Comparison of ENCODE assay signal across 16 mouse cellular contexts in the genomic region with DNA sequence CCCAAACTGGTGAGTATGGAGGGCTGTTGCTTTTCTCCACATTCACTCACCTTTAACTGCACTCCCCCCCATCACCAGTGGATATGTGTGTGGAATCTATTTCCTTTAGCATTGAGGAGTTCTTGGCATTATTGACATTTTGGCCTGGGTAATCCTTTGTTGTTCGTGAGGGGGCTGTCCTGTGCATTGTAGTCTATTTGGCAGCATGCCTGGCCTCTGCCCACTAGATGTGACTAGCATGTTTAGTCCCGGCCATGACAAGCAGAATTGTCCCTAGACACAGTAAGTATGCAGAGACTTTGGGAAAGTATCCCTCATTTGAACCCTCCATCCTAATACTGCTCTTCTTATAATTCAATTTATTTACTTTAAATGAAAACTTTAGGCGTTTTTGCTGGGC. TPM values are rescaled to one million over a fixed set of nuclear protein-coding genes. Genes with fewer than 3 reads are reported as not detected.
DNase-seq lines count a peak whose midpoint lies in the region; ATAC-seq and TF ChIP-seq lines count a peak whose summit lies in the region.
"Had no signal": no experiment of that assay in that cellular context is flagged by ENCODE, and none has a peak within 500 bp of the region (broad histone marks: within the 10 kb centered on the region; RNA-seq: fewer than 3 reads in every experiment).

No protein-coding gene starts in this region.

- no peak overlapping the region for H3K9ac ChIP-seq in embryonic facial prominence, embryonic 14.5 days (ENCODE audit: low read depth, low read length)
- H3K9ac ChIP-seq in lung, postnatal 0 days (replicated peaks; ENCODE audit: low read depth) = no peak overlapping the region
- no peak overlapping the region for H3K9ac ChIP-seq in intestine, embryonic 16.5 days (ENCODE audit: low read depth, low read length)
- H3K9ac ChIP-seq: liver, embryonic 12.5 days had no signal

- TF ChIP-seq EP300 in lung, postnatal 0 days (IDR thresholded peaks at IDR 0.05) = no peak

- H3K9me3 ChIP-seq in embryonic facial prominence, embryonic 14.5 days (ENCODE audit: control insufficient read depth, low read length) = no peaks in the 10 kb centered on the region
- H3K9me3 ChIP-seq in embryonic facial prominence, embryonic 10.5 days = no peaks in the 10 kb centered on the region
- H3K9me3 ChIP-seq in lung, postnatal 0 days (ENCODE audit: low read length) = no peaks in the 10 kb centered on the region
- H3K9me3 ChIP-seq in intestine, embryonic 16.5 days (ENCODE audit: control insufficient read depth, low read length) = no peaks in the 10 kb centered on the region
- H3K9me3 ChIP-seq: liver, embryonic 12.5 days had no signal

- ATAC-seq in embryonic facial prominence, embryonic 14.5 days (ENCODE audit: low read depth) = no peak
- peak; percentile 73 for ATAC-seq in lung, postnatal 0 days
- no peak for ATAC-seq in intestine, embryonic 16.5 days
- ATAC-seq: liver, embryonic 12.5 days had no signal

- no peak overlapping the region for H3K4me3 ChIP-seq in embryonic facial prominence, embryonic 14.5 days (ENCODE audit: low read depth, low read length)
- H3K4me3 ChIP-seq in embryonic facial prominence, embryonic 10.5 days = no peak overlapping the region
- no peak overlapping the region for H3K4me3 ChIP-seq in lung, postnatal 0 days (ENCODE audit: low read depth, low read length)
- no peak overlapping the region for H3K4me3 ChIP-seq in intestine, embryonic 16.5 days (ENCODE audit: low read length)
- H3K4me3 ChIP-seq: erythroblast, embryonic 14.5 days; liver, embryonic 12.5 days; myocyte had no signal

- H3K27ac ChIP-seq in embryonic facial prominence, embryonic 14.5 days (replicated peaks; ENCODE audit: low read depth, low read length) = no peak overlapping the region
- no peak overlapping the region for H3K27ac ChIP-seq in embryonic facial prominence, embryonic 10.5 days (replicated peaks)
- no peak overlapping the region for H3K27ac ChIP-seq in lung, postnatal 0 days (ENCODE audit: low read length)
- H3K27ac ChIP-seq in intestine, embryonic 16.5 days (ENCODE audit: low read length) = no peak overlapping the region
- H3K27ac ChIP-seq: liver, embryonic 12.5 days had no signal

- no peaks in the 10 kb centered on the region for H3K27me3 ChIP-seq in embryonic facial prominence, embryonic 14.5 days (replicated peaks; ENCODE audit: control insufficient read depth, insufficient read depth, low read length)
- H3K27me3 ChIP-seq in embryonic facial prominence, embryonic 10.5 days (replicated peaks; ENCODE audit: low read depth, poor library complexity, severe bottlenecking) = no peaks in the 10 kb centered on the region
- H3K27me3 ChIP-seq in lung, postnatal 0 days (replicated peaks; ENCODE audit: insufficient read depth, low read length) = no peaks in the 10 kb centered on the region
- no peaks in the 10 kb centered on the region for H3K27me3 ChIP-seq in intestine, embryonic 16.5 days (replicated peaks; ENCODE audit: control insufficient read depth, insufficient read depth, low read length)
- H3K27me3 ChIP-seq: liver, embryonic 12.5 days had no signal

- peak; percentile 23 for DNase-seq in embryonic facial prominence, embryonic 14.5 days (ENCODE audit: low spot score)
- no peak for DNase-seq in embryonic facial prominence, embryonic 10.5 days (ENCODE audit: low spot score)
- peak; percentile 43 for DNase-seq in lung, postnatal 0 days (ENCODE audit: low spot score)
- no peak for DNase-seq in lung, postnatal 25 days (ENCODE audit: low spot score)
- peak; percentile 26 to 31 for DNase-seq in right cerebral cortex, postnatal 10 days (ENCODE audit: low spot score in 2 of 2)
- DNase-seq in right cerebral cortex, adult 18-20 months = no peak
- no peak for DNase-seq in cerebellum, adult 11 months
- DNase-seq: adrenal gland, postnatal 36 days; cerebellum, postnatal 14 days; kidney, adult 9 months; left cerebral cortex, postnatal 4 days; thymus, adult 2 months had no signal

- WGBS in embryonic facial prominence, embryonic 14.5 days = 76% methylated on average over 3 of the region's 3 CpGs
- 82% methylated on average over 3 of the region's 3 CpGs for WGBS in embryonic facial prominence, embryonic 10.5 days
- WGBS in lung, postnatal 0 days = 43% methylated on average over 3 of the region's 3 CpGs
- 71% methylated on average over 3 of the region's 3 CpGs for WGBS in intestine, embryonic 16.5 days

- no peaks in the 10 kb centered on the region for H3K36me3 ChIP-seq in embryonic facial prominence, embryonic 14.5 days (ENCODE audit: control insufficient read depth, insufficient read depth, low read length)
- no peaks in the 10 kb centered on the region for H3K36me3 ChIP-seq in embryonic facial prominence, embryonic 10.5 days (replicated peaks)
- H3K36me3 ChIP-seq in lung, postnatal 0 days (ENCODE audit: insufficient read depth, low read length) = no peaks in the 10 kb centered on the region
- H3K36me3 ChIP-seq in intestine, embryonic 16.5 days (ENCODE audit: control insufficient read depth, insufficient read depth, low read length) = no peaks in the 10 kb centered on the region
- H3K36me3 ChIP-seq: liver, embryonic 12.5 days had no signal

- no peak overlapping the region for H3K4me2 ChIP-seq in embryonic facial prominence, embryonic 14.5 days (ENCODE audit: low read depth, low read length)
- no peak overlapping the region for H3K4me2 ChIP-seq in lung, postnatal 0 days (replicated peaks; ENCODE audit: low read depth, low read length)
- H3K4me2 ChIP-seq in intestine, embryonic 16.5 days (ENCODE audit: low read depth, low read length) = no peak overlapping the region
- H3K4me2 ChIP-seq: liver, embryonic 12.5 days had no signal

- TF ChIP-seq CTCF in lung, postnatal 0 days (IDR thresholded peaks at IDR 0.05) = no peak

- H3K4me1 ChIP-seq in embryonic facial prominence, embryonic 14.5 days (ENCODE audit: control insufficient read depth, insufficient read depth, low read length) = no peaks in the 10 kb centered on the region
- peaks cover 8% of the 10 kb centered on the region; the same call in 1 of the 2 replicates for H3K4me1 ChIP-seq in embryonic facial prominence, embryonic 10.5 days
- H3K4me1 ChIP-seq in lung, postnatal 0 days (ENCODE audit: insufficient read depth, low read depth, low read length) = peaks cover 4% of the 10 kb centered on the region; the same call in 1 of the 2 replicates
- 0 out of 2 replicates have a peak, but pooled peaks cover 2% of the 10 kb centered on the region for H3K4me1 ChIP-seq in intestine, embryonic 16.5 days (ENCODE audit: control insufficient read depth, insufficient read depth, low read length)
- H3K4me1 ChIP-seq: liver, embryonic 12.5 days had no signal

RNA-seq across cellular contexts. Expression of a gene that starts 24.2 kb away (rescaled TPM):
- 22.7 and 23.2 TPM in 2 replicates for polyA plus RNA-seq in embryonic facial prominence, embryonic 14.5 days (2014; fragmentation: Nextera tagmentation; extraction: Ambion mirVana)
- polyA plus RNA-seq in embryonic facial prominence, embryonic 10.5 days (2016; fragmentation: Nextera tagmentation; extraction: Ambion mirVana) = 33.0 and 33.5 TPM in 2 replicates
- 15.2 and 21.3 TPM in 2 replicates for polyA plus RNA-seq in lung, postnatal 0 days (2015; fragmentation: Nextera tagmentation; extraction: Ambion mirVana)
- polyA plus RNA-seq in intestine, embryonic 16.5 days (2015; fragmentation: Nextera tagmentation; extraction: Ambion mirVana) = 24.5 and 25.5 TPM in 2 replicates

Comparison
In these comparisons a context has a peak if more than half of its experiments do, and no peak if none do; other contexts are left out.
1. DNase-seq: peak in embryonic facial prominence, embryonic 14.5 days (single experiment), lung, postnatal 0 days (single experiment) and right cerebral cortex, postnatal 10 days (2 of 2); none in embryonic facial prominence, embryonic 10.5 days (single experiment), lung, postnatal 25 days (single experiment), right cerebral cortex, adult 18-20 months (single experiment) and cerebellum, adult 11 months (single experiment).